Mouse (Mus musculus): ENCODE data around the gene Itgb5. TPM values are rescaled to one million over a fixed set of nuclear protein-coding genes. Genes with fewer than 3 reads are reported as not detected.

The Itgb5 gene
- polyA plus RNA-seq, 1 experiment, result 211 TPM

DNA sequence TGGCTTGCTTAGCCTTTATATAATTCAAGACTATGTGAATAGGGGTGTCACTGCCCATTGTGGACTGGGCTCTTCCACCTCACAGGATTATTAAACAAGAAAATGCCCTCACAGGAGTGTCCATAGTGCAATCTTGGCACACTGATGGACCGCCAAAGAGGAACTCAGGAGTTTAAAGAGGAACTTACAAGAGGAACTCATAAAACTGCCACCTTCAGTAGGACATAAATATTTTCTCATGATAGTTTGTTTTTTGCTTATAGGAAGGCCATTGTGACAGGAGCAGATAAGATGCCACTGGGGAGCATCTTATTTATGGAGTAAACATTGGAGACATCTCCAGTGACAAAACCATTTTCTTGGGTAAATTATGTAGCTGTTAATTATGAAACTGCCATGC is 125.3 kb downstream of the Itgb5 start:
- Histone ChIP-seq H3K4me1 (ENCODE audit: control insufficient read depth, insufficient read depth, low read length) (peaks cover 27% of the 10 kb centered on the region), H3K4me3 (ENCODE audit: insufficient read depth, low read length) (no peak overlapping the region), H3K27ac (ENCODE audit: insufficient read depth, low read depth, low read length) (peak overlapping the region; percentile 37; the same call in 1 of the 2 replicates)
- TF ChIP-seq CTCF (IDR thresholded peaks at IDR 0.05; ENCODE audit: low read depth, low read length) (no peak), POLR2A (IDR thresholded peaks at IDR 0.05; ENCODE audit: borderline replicate concordance, low read depth, low read length) (no peak)

DNA sequence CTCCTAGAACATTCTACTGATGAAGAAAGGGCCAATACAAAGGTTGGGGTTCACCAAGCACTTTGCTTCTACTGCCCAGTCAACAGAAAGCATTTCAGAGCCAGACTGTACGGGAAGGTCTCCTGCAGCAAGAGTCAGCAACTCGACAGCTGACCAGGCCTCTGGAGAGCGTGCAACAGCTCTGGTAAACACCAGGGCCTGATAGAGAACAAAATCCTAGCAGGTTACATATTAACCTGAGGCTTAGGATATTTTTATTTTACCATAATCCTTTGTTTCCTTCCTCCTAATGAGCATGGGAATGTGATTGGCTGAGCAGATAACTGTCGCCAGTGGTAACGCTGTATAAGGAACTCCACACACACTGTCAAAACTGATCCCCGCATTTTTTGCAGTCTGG is 134.0 kb downstream of the Itgb5 start:
- Histone ChIP-seq H3K4me1 (ENCODE audit: control insufficient read depth, insufficient read depth, low read length) (peaks cover 5% of the 10 kb centered on the region), H3K27ac (ENCODE audit: insufficient read depth, low read depth, low read length) (no peak overlapping the region), H3K4me3 (ENCODE audit: insufficient read depth, low read length) (no peak overlapping the region)
- TF ChIP-seq POLR2A (IDR thresholded peaks at IDR 0.05; ENCODE audit: borderline replicate concordance, low read depth, low read length), result no peak
- no peak for TF ChIP-seq CTCF (IDR thresholded peaks at IDR 0.05; ENCODE audit: low read depth, low read length)

DNA sequence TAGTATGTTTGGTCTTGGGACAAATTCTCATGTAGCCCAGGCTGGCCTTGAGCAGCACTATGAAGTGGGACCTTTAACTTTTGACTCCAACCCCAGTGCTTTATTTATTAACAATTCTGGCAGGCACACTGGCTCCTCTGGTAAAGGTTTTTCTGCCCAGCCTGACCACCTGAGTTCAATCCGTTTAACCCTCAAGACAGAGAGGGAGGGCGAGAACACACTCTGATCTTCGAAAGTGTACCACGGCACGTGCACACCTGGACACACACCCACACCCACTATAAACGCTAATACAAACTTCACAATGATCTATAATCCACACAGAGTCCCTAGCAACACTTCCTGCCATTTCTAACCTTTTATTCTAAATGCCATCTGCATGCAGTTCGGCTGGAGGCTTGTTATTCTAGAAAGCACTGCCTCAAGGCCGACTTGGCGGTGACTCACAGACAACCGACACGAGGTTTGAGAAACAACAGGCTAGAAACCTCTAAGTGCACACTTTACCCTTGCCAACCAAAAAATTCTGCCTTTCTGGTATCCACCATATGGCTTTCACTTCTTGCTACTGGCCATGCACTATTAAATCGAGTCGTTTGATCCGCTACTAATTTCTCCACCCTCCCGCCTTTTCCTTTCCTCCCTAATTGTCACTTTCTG is 136.5 kb downstream of the Itgb5 start:
- Histone ChIP-seq H3K4me1 (ENCODE audit: control insufficient read depth, insufficient read depth, low read length) (peaks cover 5% of the 10 kb centered on the region), H3K27ac (ENCODE audit: insufficient read depth, low read depth, low read length) (no peak overlapping the region), H3K4me3 (ENCODE audit: insufficient read depth, low read length) (peak overlapping the region; percentile 97)
- TF ChIP-seq CTCF (IDR thresholded peaks at IDR 0.05; ENCODE audit: low read depth, low read length) (no peak), POLR2A (IDR thresholded peaks at IDR 0.05; ENCODE audit: borderline replicate concordance, low read depth, low read length) (no peak)

DNA sequence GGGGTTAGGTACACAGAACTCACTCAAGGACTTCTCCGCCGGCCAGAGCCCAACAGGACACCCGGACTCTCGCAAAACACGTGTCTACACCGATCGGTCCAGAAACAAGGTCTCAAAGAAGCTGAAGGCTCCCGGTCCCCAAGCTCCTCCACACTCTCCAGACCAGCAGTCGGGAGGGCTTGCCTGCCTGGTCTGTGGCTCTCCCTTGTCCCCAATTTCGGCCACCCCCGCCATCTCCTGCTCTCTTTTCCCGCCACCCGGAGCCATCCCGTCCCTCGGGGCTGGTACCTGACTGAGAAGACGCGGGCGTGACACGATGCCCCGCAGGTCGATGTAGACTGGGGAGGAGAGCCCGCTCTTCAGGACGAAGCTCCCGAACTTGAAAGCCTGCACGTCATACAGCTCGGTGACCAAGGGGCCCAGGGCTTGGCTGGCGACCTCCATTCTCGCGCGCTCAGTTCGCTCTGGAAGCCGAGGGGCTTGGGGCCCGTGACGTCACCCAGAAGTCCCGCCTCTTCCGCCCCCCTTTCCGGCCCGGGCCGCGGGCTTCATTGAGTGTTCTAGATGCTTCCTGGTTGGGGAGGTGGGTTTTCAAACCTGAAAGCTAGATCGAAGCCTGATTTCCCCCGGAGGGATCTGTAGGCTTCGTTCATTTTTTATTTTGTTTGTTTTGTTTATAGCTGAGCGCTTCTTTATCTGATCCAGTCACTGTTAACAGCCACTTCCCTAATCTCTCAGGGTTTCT is 137.2 kb downstream of the Itgb5 start, which contains the start of gene Umps:
TSS of gene Umps (minus strand) at position 501 of the 745 bp plus-strand sequence.
- Histone ChIP-seq H3K4me3 (ENCODE audit: insufficient read depth, low read length) (peak within 1 kb of the TSS; percentile 97), H3K4me1 (ENCODE audit: control insufficient read depth, insufficient read depth, low read length) (peaks cover 5% of the 10 kb centered on the region), H3K27ac (ENCODE audit: insufficient read depth, low read depth, low read length) (peak within 1 kb of the TSS; percentile 41)
- 0 out of 2 replicates have a peak, but pooled peaks have one; percentile 11 for TF ChIP-seq POLR2A (IDR thresholded peaks at IDR 0.05; ENCODE audit: borderline replicate concordance, low read depth, low read length)
- TF ChIP-seq CTCF (IDR thresholded peaks at IDR 0.05; ENCODE audit: low read depth, low read length), result no peak

DNA sequence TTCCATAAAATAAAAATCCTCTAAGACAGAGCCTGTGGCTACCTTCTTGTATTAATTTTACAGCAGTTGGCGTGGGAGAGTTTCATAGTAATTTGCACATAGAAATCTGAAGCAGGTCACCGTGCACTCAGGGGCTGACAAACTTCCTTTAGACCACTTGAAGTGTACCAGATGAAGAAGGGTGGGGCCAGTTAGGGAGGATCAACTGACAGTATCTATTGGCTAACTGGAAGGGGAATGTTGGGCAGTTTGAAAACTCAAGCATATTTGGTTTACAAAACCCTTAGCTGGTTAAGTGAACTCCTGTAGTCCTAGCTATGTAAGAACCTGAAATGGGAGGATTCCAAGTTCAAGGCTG is 137.8 kb downstream of the Itgb5 start:
- H3K27ac ChIP-seq (ENCODE audit: insufficient read depth, low read depth, low read length), result peak overlapping the region; percentile 41
- H3K4me1 ChIP-seq (ENCODE audit: control insufficient read depth, insufficient read depth, low read length), result peaks cover 5% of the 10 kb centered on the region
- peak overlapping the region; percentile 97 for H3K4me3 ChIP-seq (ENCODE audit: insufficient read depth, low read length)
- TF ChIP-seq POLR2A (IDR thresholded peaks at IDR 0.05; ENCODE audit: borderline replicate concordance, low read depth, low read length), result no peak
- no peak for TF ChIP-seq CTCF (IDR thresholded peaks at IDR 0.05; ENCODE audit: low read depth, low read length)

DNA sequence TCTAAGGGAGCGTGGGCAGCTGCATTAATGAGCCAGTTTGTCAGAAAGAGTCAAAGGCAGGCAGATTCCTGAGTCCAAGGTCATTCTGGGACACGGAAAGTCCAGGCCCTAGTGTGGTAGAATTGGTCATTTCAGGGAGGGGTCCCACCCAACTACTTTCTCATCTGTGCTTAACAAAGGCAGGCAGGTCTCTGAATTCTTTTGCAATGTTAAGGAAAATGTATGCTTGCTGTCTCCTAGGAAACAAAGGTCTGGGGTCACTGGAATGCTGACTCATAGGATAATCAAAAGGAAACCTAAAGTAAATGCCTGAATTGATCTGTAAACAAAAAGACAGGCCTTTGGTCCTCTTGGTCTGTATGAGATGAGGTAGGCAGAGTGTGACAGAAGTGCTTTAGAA is 150.4 kb downstream of the Itgb5 start:
- TF ChIP-seq POLR2A (IDR thresholded peaks at IDR 0.05; ENCODE audit: borderline replicate concordance, low read depth, low read length) (no peak), CTCF (IDR thresholded peaks at IDR 0.05; ENCODE audit: low read depth, low read length) (no peak)
- Histone ChIP-seq H3K4me3 (ENCODE audit: insufficient read depth, low read length) (no peak overlapping the region), H3K4me1 (ENCODE audit: control insufficient read depth, insufficient read depth, low read length) (no peaks in the 10 kb centered on the region; the same call in 1 of the 2 replicates), H3K27ac (ENCODE audit: insufficient read depth, low read depth, low read length) (no peak overlapping the region)

DNA sequence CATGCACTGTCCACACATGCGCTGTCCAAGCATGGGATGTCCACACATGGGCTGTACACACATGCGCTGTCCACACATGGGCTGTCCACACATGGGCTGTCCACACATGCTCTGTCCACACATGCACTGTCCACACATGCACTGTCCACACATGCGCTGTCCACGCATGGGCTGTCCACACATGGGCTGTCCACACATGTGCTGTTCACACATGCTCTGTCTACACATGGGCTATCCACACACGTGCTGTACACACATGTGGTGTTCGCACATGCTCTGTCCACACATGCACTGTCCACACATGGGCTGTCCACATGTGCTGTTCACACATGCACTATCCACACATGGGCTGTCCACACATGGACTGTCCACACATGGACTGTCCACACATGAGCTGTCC is 154.2 kb downstream of the Itgb5 start:
- no peak overlapping the region for H3K4me3 ChIP-seq (ENCODE audit: insufficient read depth, low read length)
- H3K4me1 ChIP-seq (ENCODE audit: control insufficient read depth, insufficient read depth, low read length), result peaks cover 9% of the 10 kb centered on the region
- no peak overlapping the region for H3K27ac ChIP-seq (ENCODE audit: insufficient read depth, low read depth, low read length)
- TF ChIP-seq CTCF (IDR thresholded peaks at IDR 0.05; ENCODE audit: low read depth, low read length), result no peak
- TF ChIP-seq POLR2A (IDR thresholded peaks at IDR 0.05; ENCODE audit: borderline replicate concordance, low read depth, low read length), result no peak

DNA sequence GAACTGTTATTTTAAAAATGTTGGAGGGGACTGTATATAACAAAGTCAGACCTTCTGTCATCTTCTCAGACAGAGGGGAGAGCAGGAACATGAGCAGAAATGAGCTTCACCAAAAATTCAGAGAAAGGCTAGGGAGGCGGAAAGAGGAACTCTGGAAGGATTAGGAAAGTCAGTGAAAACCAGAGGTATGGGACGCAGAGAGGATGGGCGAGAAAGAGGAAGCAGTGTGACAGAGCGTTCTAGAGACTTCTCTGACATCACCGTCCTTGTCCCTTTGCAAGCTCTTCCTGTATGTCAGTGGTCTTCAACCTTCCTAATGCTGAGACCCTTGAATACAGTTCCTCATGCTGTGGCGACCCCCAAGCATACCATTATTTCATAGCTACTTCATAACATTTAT is 155.9 kb downstream of the Itgb5 start:
- Histone ChIP-seq H3K27ac (ENCODE audit: insufficient read depth, low read depth, low read length) (no peak overlapping the region), H3K4me1 (ENCODE audit: control insufficient read depth, insufficient read depth, low read length) (peaks cover 9% of the 10 kb centered on the region), H3K4me3 (ENCODE audit: insufficient read depth, low read length) (no peak overlapping the region)
- TF ChIP-seq POLR2A (IDR thresholded peaks at IDR 0.05; ENCODE audit: borderline replicate concordance, low read depth, low read length) (no peak), CTCF (IDR thresholded peaks at IDR 0.05; ENCODE audit: low read depth, low read length) (no peak)

DNA sequence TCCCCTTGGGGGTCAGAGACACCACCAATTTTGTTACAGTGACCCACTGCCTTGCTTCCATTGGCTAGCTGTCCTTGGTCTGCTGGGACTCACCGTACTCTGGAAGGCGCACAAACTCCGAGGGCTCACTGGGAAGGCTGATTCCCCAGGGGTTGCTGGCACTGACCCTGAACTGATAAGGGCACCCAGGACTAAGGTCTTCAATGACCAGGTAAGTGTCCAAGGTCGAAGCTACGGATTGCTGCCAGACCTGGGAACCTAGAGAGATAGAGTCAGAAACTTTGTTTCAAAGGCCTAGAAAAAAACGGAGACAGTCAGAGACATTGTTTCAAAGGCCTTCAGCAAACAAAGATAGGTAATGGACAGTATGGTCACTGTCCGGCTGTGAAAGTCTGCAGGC is 157.5 kb downstream of the Itgb5 start:
- H3K27ac ChIP-seq (ENCODE audit: insufficient read depth, low read depth, low read length), result no peak overlapping the region
- no peak for TF ChIP-seq POLR2A (IDR thresholded peaks at IDR 0.05; ENCODE audit: borderline replicate concordance, low read depth, low read length)
- no peak for TF ChIP-seq CTCF (IDR thresholded peaks at IDR 0.05; ENCODE audit: low read depth, low read length)
- H3K4me1 ChIP-seq (ENCODE audit: control insufficient read depth, insufficient read depth, low read length), result peaks cover 9% of the 10 kb centered on the region
- H3K4me3 ChIP-seq (ENCODE audit: insufficient read depth, low read length), result no peak overlapping the region

DNA sequence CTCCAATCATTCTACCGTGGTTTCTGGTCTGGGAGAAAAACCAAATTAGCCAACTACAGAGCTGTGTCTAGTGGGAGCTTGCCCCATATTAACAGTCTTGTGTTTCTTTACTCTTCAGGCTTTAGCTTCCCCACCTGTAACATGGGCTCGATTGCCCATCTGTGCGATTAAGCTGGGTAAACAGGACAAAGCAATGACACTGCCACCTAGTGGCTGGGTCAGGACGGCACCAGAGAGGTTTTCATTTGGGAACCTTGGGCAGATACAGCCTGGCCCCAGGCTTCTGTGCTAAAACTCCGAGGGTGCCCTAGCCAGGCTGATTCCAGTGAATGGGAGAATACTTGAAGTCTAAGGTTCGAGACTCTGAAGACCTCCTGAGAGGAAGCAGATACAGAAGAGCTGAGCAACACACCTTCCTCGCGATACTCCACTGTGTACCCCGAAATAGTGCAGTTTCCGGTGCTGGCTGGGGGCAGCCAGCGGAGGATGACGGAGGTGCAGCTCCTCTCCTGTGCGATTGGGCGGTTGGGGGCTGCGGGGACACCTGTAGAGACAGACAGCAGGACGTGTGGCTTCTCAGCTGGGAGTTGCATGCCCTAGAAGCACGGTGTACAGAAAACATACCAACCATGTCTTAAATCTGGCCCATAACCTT is 159.0 kb downstream of the Itgb5 start:
- TF ChIP-seq POLR2A (IDR thresholded peaks at IDR 0.05; ENCODE audit: borderline replicate concordance, low read depth, low read length), result no peak
- TF ChIP-seq CTCF (IDR thresholded peaks at IDR 0.05; ENCODE audit: low read depth, low read length), result peak; percentile 73
- Histone ChIP-seq H3K4me3 (ENCODE audit: insufficient read depth, low read length) (no peak overlapping the region), H3K27ac (ENCODE audit: insufficient read depth, low read depth, low read length) (no peak overlapping the region)

More for the DNA sequence above, 159.0 kb downstream of the Itgb5 start:
- peaks cover 9% of the 10 kb centered on the region for H3K4me1 ChIP-seq (ENCODE audit: control insufficient read depth, insufficient read depth, low read length)

All from bone marrow macrophage, adult 2 months (primary cell).